Mouse (Mus musculus) kidney, embryonic 14.5 days (tissue): ENCODE measurements around the gene Ngdn. TPM values are rescaled to one million over a fixed set of nuclear protein-coding genes. Genes with fewer than 3 reads are reported as not detected.

ENCODE experiments used
- ATAC-seq: fragments of 200-750 bp; cut with Nextera tagmentation; 2 replicates; pipeline ENCODE4 v1.8.0; 2017; ENCODE audit warnings: moderate number of reproducible peaks, mild to moderate bottlenecking, moderate TSS enrichment, moderate library complexity; ENCODE audit not compliant: low FRiP score, low TSS enrichment
- H3K27ac ChIP-seq: fragments of 300-500 bp; sonication (generic); 2 replicates; pipeline ENCODE4 v1.5.1; 2014; ENCODE audit warnings: low read depth, mild to moderate bottlenecking, low read length, moderate library complexity, mixed read lengths
- H3K27me3 ChIP-seq: fragments of 300-500 bp; sonication (generic); 2 replicates; pipeline ENCODE4 v1.6.1; 2014; ENCODE audit warnings: mild to moderate bottlenecking, low read length; ENCODE audit not compliant: control insufficient read depth, insufficient read depth
- H3K36me3 ChIP-seq: fragments of 300-500 bp; sonication (generic); 2 replicates; pipeline ENCODE4 v1.6.1; 2014; ENCODE audit warnings: low read length, mixed read lengths; ENCODE audit not compliant: control insufficient read depth, insufficient read depth
- H3K4me1 ChIP-seq: fragments of 300-500 bp; sonication (generic); 2 replicates; pipeline ENCODE4 v1.6.1; 2014; ENCODE audit warnings: low read length, mixed read lengths; ENCODE audit not compliant: control insufficient read depth, insufficient read depth
- H3K4me2 ChIP-seq: fragments of 300-500 bp; sonication (generic); replicated peaks from 2 replicates; pipeline ENCODE4 v1.6.1; 2014; ENCODE audit warnings: low read depth, mild to moderate bottlenecking, low read length
- H3K4me3 ChIP-seq: fragments of 300-500 bp; sonication (generic); 2 replicates; pipeline ENCODE4 v1.5.1; 2014; ENCODE audit warnings: mild to moderate bottlenecking, low read length
- H3K9ac ChIP-seq: fragments of 300-500 bp; sonication (generic); 2 replicates; pipeline ENCODE4 v1.6.1; 2014; ENCODE audit warnings: low read depth, mild to moderate bottlenecking, low read length, moderate library complexity
- H3K9me3 ChIP-seq: fragments of 300-500 bp; sonication (generic); 2 replicates; pipeline ENCODE4 v1.6.1; 2016; ENCODE audit warnings: low read length; ENCODE audit not compliant: control insufficient read depth
- WGBS: fragments of 180-500 bp; shearing (Covaris S2); extraction: QIAGEN DNeasy Blood & Tissue Kit; methylation state at CpG from one replicate; pipeline ENCODE4 v1.1.7; 2014; 5-methylcytosine and 5-hydroxymethylcytosine counted together
- microRNA counts: library from miRNA; unstranded; fragments of <30 nt; microRNA quantifications from one replicate; lab custom pipeline; 2017
- microRNA-seq: library from miRNA; unstranded; fragments of <30 nt; microRNA quantifications from one replicate; pipeline ENCODE4, GENCODE M21; 2016
- polyA plus RNA-seq: library from polyadenylated mRNA; unstranded; fragments of >200 nt; fragmentation: Nextera tagmentation; extraction: Ambion mirVana; gene quantifications from 2 replicates; pipeline ENCODE4 v1.2.1, GENCODE M21; 2014

Gene Ngdn
- polyA plus RNA-seq, 1 experiment from 2014 or later, result 80.8 TPM

GRCm38 (mm10) chr14:55066042-55066441, 50.8 kb downstream of the Ngdn start:
- WGBS, result 89% methylated on average over 8 of the region's 8 CpGs
- H3K36me3 ChIP-seq, result peaks cover 14% of the 10 kb centered on the region
- no peak overlapping the region for H3K27ac ChIP-seq
- ATAC-seq, result no peak
- no peak overlapping the region for H3K4me3 ChIP-seq
- H3K4me2 ChIP-seq, result no peak overlapping the region
- H3K27me3 ChIP-seq, result no peaks in the 10 kb centered on the region
- peaks cover 15% of the 10 kb centered on the region; the same call in 1 of the 2 replicates for H3K4me1 ChIP-seq
- no peak overlapping the region for H3K9ac ChIP-seq
- H3K9me3 ChIP-seq, result no peaks in the 10 kb centered on the region

GRCm38 (mm10) chr14:55071756-55072155, 56.5 kb downstream of the Ngdn start:
- H3K4me3 ChIP-seq, result peak overlapping the region; percentile 13; the same call in 1 of the 2 replicates
- ATAC-seq, result peak; percentile 74
- H3K4me2 ChIP-seq, result peak overlapping the region; percentile 23
- peak overlapping the region; percentile 25; the same call in 1 of the 2 replicates for H3K9ac ChIP-seq
- peaks cover 9% of the 10 kb centered on the region for H3K4me1 ChIP-seq
- H3K27me3 ChIP-seq, result 0 out of 2 replicates have a peak, but pooled peaks cover 3% of the 10 kb centered on the region
- no peaks in the 10 kb centered on the region for H3K9me3 ChIP-seq
- WGBS, result 17% methylated on average over 19 of the region's 19 CpGs
- peaks cover 3% of the 10 kb centered on the region; the same call in 1 of the 2 replicates for H3K36me3 ChIP-seq
- no peak overlapping the region for H3K27ac ChIP-seq

MicroRNA genes within 50 kb of the gene (microRNA counts, 519-probe panel; counts per million panel counts)
- microRNA mmu-miR-208b (lab: Ali Mortazavi, UCI), result not detected

Small RNAs within 50 kb of the gene (microRNA-seq; reads per million reads assigned to microRNA genes)
- gene Mir208b, result 4.0 reads per million, percentile 16 among the genes with 10 or more reads in this experiment

Other genes with a start within 250 kb of the Ngdn start
- gene Slc7a8, start 233.5 kb upstream of the Ngdn start, polyA plus RNA-seq, result 5.8 and 12.1 TPM in 2 replicates
- gene Rnf212b, start 201.3 kb upstream of the Ngdn start, polyA plus RNA-seq, result not detected in 2 replicates
- 10.3 and 19.1 TPM in 2 replicates for gene Homez, start 144.5 kb upstream of the Ngdn start, polyA plus RNA-seq
- gene Ppp1r3e, start 137.9 kb upstream of the Ngdn start, polyA plus RNA-seq, result 2.9 and 4.5 TPM in 2 replicates
- gene Bcl2l2, start 132.1 kb upstream of the Ngdn start, polyA plus RNA-seq, result 5.3 and 6.1 TPM in 2 replicates
- gene Gm20521, start 132.0 kb upstream of the Ngdn start, polyA plus RNA-seq, result 0.44 TPM in 1 of 2 replicates, not detected in the other
- gene Pabpn1, start 123.0 kb upstream of the Ngdn start, polyA plus RNA-seq, result 178 and 227 TPM in 2 replicates
- 41.0 and 58.9 TPM in 2 replicates for gene Slc22a17, start 102.3 kb upstream of the Ngdn start, polyA plus RNA-seq
- 26.2 and 33.8 TPM in 2 replicates for gene Efs, start 89.3 kb upstream of the Ngdn start, polyA plus RNA-seq
- 0.24 TPM in 1 of 2 replicates, not detected in the other for gene Il25, start 82.8 kb upstream of the Ngdn start, polyA plus RNA-seq
- 0.89 and 3.3 TPM in 2 replicates for gene Cmtm5, start 79.2 kb upstream of the Ngdn start, polyA plus RNA-seq
- 0.30 and 0.54 TPM in 2 replicates for gene Myh6, start 48.5 kb upstream of the Ngdn start, polyA plus RNA-seq
- not detected in 2 replicates for gene Gm17428, start 38.5 kb upstream of the Ngdn start, polyA plus RNA-seq
- gene Myh7, start 20.8 kb upstream of the Ngdn start, polyA plus RNA-seq, result 0.11 and 2.0 TPM in 2 replicates
- gene Zfhx2, start 76.9 kb downstream of the Ngdn start, polyA plus RNA-seq, result 5.8 and 6.4 TPM in 2 replicates
- gene Thtpa, start 79.3 kb downstream of the Ngdn start, polyA plus RNA-seq, result 14.5 and 21.8 TPM in 2 replicates
- 11.4 and 17.8 TPM in 2 replicates for gene Ap1g2, start 91.1 kb downstream of the Ngdn start, polyA plus RNA-seq
- 0.43 and 0.55 TPM in 2 replicates for gene Jph4, start 101.5 kb downstream of the Ngdn start, polyA plus RNA-seq
- 0.22 TPM in 1 of 2 replicates, not detected in the other for gene Dhrs2, start 206.6 kb downstream of the Ngdn start, polyA plus RNA-seq